Mouse (Mus musculus) B cell, adult 62 days (primary cell): ENCODE measurements around the gene Sfxn4. TPM values are rescaled to one million over a fixed set of nuclear protein-coding genes. Genes with fewer than 3 reads are reported as not detected.

ENCODE experiments used
- total RNA-seq: library from RNA; stranded (reverse); gene quantifications from 4 replicates; pipeline ENCODE4 v1.2.4, GENCODE M21; 2023

The Sfxn4 gene
- 4.0 to 5.4 TPM (median 4.7 TPM) in 4 replicates for total RNA-seq

GRCm38 (mm10) chr19:60860868-60861700, at the start of gene Sfxn4:
TSS of gene Sfxn4 (minus strand) at chr19:60861479.

GRCm38 (mm10) chr19:60889714-60890315, 28.5 kb upstream of the Sfxn4 start, which contains the start of gene Grk5:
TSS of gene Grk5 (plus strand) at chr19:60889749.

GRCm38 (mm10) chr19:60874064-60874694, 12.9 kb upstream of the Sfxn4 start, which contains the start of gene Prdx3:
TSS of gene Prdx3 (minus strand) at chr19:60874556.

GRCm38 (mm10) chr19:60811098-60812035, 49.9 kb downstream of the Sfxn4 start, which contains the start of gene Fam45a:
TSS of gene Fam45a (plus strand) at chr19:60811585.

GRCm38 (mm10) chr19:60790551-60791161, 70.6 kb downstream of the Sfxn4 start, which contains the start of gene Eif3a:
TSS of gene Eif3a (minus strand) at chr19:60790658.

Other genes with a start within 250 kb of the Sfxn4 start
- 2.3 to 3.5 TPM (median 3.0 TPM) in 4 replicates for gene Nanos1, start 105.5 kb downstream of the Sfxn4 start, total RNA-seq
- 244 to 256 TPM (median 251 TPM) in 4 replicates for gene Eif3a, start 70.8 kb downstream of the Sfxn4 start, total RNA-seq
- gene Fam45a, start 49.9 kb downstream of the Sfxn4 start, total RNA-seq: 20.8 to 27.2 TPM (median 24.8 TPM) in 4 replicates
- 47.7 to 51.3 TPM (median 49.9 TPM) in 4 replicates for gene Prdx3, start 13.1 kb upstream of the Sfxn4 start, total RNA-seq
- gene Grk5, start 28.3 kb upstream of the Sfxn4 start, total RNA-seq: 5.7 to 8.3 TPM (median 7.5 TPM) in 4 replicates